Mouse (Mus musculus): Measurements from ENCODE around the gene Abi3bp.

Gene Abi3bp

DNA sequence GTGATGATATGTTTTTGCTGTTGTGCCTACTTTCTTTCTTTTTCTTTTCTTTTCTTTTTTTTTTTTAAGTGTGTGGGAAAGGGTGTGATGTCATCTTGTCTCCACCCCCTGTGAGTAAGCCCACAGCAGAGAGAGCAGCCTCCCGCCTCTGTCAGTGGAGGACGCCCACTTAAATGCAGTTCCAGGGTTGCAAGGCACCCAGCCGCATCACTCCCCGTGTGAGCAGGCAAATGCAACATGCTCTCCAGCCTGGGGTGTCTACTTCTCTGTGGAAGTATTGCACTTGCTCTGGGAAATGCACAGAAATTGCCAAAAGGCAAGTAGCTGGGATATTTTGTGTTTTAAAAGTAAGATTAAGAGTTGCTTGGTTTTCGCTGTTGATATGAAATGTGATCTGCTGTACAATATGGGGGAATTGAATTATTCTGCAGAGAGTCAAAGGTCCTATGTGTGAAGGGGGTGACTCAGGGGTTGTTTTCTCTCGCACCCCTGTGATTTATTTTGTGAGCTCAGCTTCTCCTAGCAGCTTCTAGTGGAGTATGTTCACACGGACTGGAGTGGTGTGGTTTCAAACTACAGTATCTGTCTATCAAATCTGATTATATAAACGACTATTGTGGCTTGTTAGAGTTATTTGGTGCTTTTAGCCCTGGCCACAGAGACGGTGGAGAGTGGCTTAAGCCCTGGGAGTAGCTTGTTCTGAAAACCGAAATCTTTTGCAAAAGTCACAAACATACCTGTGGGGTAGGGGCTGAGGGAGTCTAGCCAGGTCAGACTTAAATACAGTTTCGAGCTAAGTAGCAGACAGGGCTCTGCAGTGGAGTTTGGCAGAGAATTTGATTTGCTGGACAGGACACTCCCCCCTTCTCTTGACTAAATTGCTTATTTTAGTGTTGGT, at the start of gene Abi3bp:
Gene Abi3bp (plus strand): TSS at position 202 of the 898 bp plus-strand sequence.
- peak; percentile 42 to 55 for DNase-seq (ENCODE audit: low spot score in 2 of 2)

DNA sequence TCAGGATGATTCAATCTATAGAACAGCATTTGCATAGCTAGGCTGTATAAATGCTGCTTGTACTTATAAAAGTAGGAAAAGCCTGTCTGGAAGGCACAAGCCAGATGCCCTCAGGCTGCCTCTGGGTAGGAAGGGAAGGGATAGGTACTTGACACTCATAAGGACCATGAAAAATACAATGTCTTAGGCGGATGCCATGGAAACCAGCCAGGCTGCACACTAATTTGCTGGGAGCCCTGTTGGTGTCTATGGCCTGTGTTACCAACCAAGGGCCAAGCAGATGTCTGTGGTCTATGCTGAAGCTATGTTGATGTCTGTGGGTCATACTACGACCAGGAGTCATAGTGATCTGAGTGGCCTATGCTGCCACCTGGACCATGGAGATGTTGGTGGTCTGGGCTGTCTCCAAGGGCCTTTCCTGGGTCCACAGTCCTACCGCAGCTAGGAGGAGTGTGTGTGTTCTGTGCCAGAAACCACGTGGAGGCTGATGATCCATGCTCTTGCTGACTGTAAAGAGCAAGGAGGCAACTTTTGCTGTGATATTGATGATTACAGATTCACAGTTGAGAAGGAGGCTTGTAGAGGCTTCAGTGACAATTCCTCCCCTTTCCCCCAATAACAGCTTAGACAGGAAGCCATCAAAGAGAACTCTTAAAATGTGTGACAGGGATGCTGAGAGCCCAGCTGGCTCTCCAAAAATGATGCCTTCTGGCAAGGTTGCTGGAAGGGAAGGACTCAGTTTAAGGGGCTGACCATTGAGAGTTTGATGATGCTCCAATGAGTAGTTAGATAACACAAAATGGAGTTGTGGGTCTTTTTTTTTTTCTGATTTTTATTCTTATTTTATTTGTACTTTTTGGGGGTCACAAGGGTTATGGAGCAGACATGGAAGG, 42.1 kb upstream of the Abi3bp start:
- no peak for DNase-seq (ENCODE audit: low spot score in 2 of 2)

DNA sequence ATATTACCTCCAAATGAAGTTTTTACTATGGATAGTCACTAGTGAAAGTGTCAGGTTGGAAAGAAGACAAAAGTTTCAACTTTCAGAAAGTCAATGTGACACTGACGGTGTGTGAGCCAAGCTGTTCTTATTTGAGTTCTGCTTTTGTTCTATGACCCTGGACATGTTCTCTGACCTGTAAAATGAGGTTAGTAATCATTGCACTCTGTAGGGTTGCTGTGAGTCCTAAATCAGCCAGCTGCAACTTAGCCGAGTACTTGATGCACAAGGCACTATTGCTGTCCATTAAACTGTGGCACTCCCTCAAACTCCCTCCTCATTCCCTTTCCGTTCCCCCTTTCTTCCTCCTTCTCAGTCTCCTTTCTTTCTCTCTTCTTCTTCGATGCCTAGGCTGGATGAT, 37.4 kb upstream of the Abi3bp start:
- no peak for DNase-seq (ENCODE audit: low spot score in 2 of 2)

DNA sequence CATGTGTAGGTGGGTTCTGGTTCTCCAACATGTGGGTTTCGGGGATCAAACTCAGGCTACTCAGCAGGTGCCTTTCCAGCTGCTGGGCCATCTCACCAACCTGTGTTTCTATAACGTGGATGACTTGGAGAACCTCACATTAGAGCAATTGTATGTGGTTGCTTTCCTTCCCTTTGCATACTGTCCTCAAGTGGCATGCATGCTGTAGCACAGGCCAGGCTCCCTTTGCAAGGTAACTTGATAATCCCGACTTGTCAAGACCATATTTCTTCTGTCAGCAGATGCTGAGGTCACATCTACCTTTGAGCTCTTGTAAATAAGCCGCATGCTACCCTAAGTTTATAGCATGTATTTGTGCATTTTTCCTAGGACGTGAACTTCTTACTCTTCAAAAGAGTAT, 36.6 kb upstream of the Abi3bp start:
- no peak for DNase-seq (ENCODE audit: low spot score in 2 of 2)

DNA sequence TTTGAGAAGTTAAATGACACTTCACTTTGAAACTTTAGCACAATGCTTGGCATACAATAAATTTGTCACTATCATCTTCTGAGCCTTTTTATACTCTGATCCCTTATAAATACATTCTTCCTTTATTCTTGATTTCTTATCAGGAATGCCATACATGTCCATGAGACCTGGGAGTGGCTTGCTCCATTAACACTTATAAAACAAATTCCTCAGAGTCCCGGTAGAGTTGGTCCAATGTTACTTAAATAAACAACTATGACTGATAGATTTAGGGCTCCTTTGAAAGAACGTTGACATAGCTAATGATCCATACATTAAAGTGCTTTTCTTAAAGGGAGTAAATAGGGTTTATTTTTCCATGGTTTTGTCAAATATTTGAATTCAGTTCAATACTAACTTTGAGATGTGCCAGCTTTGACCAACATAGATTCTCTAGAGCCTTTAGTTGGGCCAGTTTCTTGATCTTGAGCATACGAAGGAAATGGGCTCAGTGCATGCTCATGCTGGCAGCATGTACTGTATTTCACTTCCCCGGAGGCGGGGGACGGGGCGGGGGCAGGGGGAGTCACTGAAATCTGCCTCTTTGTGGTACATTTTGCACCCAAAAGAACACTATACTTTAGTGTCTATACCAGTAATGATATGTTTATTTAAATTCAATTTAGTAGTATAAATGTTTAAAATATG, 35.9 kb upstream of the Abi3bp start:
- no peak for DNase-seq (ENCODE audit: low spot score in 2 of 2)

DNA sequence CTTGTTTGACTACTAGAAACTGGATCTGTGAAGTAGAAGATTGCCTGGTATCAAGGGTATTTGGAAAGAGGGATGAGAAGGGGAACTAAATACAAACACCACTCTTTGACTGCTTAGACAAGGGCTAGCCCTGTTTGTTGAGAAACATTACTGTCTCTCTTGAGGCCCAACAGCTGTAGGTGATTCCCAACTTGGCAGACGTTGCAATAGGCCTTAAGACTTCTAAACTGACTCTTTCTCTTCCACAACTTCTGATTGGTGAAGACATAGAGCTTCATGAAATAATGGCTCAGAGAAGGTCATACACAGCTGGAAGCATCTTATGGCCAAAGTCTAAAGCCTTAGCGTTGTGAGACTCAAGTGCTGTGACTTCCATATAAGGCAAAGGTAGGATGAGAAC, 26.2 kb upstream of the Abi3bp start:
- DNase-seq (ENCODE audit: low spot score in 2 of 2): no peak

DNA sequence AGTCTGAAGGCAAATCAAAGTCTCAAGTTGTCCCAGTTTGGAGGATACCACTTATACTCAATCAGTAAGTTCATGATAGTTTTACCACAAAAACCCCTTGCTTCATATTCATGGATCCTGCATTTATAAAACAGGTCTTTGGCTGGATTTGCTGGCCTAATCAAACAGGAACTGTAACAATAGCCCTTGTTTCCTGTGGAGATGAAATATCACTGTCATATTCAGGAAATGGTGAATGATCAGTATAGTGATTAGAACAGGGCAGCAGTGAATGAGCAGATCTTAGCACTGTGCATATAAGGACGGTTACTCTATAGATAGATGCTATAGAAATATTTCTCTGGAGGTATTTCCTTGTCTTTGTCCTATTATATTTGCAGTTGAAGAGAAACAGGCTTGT, 25.8 kb upstream of the Abi3bp start:
- no peak for DNase-seq (ENCODE audit: low spot score in 2 of 2)

DNA sequence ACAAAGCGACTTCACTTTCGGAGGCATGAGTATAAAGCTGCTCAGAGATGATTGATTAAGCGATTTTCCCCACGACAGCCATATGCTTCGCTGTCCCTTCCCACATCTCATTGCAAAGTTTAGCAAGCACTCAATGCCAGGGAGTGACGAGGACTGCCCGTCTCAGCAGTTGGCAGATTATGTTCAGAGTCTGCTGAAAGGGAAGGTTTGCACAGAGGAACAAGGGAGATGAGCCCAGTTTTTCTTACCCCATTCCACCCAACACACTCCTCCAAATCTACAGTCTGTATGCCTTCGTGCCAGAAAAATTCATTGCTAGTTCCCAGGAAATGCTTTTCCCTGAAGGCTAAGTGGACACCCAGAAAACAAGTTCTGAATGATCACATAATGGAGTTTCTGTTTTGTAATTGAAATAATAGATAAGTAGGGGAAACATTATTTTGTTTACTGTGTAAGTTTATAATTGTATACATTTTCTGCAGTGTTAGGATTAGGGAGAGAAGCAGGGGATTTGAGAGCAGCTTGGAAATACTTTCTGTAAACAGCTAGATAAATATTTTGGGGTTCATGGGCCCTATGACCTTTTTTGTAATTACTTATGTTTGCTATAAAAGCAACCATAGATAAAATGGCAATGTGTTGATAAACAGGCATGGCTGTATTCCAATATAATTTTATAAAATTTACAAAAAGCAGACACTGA, 19.5 kb upstream of the Abi3bp start:
- DNase-seq (ENCODE audit: low spot score in 2 of 2): peak; percentile 3 to 7

DNA sequence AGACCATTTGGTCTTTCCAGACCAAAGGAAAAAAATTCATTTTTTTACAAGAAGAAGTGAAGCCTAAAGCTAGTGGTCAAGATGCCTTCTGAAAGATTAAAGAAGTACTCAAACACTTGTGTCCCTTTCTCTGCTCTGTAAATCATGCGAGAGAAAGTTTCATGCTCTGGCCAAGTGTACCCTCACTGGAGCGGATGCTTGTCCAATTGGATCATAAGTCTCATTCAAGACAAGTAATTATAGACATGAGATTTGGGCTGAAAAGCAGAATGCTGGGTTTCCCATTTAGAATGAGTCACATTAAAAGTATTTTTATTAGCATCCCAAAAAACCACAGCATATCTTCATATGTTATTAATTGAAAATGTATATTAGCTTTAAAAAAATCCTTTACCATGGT, 4.5 kb upstream of the Abi3bp start:
- no peak for DNase-seq (ENCODE audit: low spot score in 2 of 2)

DNA sequence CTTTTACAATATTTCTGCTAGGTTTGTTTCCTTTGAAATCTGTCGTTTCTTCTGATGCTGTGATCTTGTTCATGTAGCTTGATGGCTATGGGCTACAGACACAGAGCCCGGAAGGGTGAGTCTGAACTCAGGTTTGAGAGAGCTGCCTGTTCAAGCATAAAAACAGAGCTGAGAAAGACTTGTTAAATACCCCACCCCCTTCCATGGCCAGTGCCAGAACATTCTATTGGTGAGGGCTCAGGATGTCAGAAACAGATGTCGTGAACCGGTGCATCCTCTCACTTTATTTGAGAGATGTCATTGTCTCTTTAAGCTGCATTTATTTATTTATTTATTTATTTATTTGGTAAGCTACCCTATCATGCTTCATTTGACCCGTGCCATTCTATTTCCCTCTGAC, 2.0 kb upstream of the Abi3bp start:
- DNase-seq (ENCODE audit: low spot score in 2 of 2): no peak

DNA sequence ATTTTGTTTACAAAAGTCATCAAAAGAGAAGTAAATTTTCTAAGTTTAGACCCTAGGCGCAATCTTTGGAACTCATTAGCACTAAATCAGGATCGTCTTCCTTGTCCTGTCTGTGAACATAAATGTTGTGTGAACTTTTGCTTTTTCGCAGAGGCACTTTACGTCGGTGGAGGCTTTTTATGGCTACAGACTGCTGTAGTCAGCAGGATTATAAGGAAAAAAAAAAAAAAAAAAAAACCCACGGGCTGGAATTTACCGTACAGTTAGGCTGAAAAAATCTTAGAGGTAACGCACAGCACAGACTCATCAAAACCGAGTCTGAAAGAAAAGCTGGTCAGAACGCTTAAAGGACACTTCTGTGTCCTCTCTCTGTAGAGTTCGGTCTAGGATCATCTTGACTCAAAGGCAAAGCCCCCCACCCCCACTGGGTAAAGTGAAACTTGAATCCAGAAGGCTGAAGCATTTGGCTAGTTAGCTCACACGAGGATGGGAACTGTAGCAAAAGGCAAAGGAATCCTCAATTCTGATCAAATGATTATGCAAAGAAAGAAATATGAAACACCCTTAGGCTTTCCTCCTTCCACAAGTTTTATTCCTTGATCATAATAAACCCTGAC, 1.0 kb downstream of the Abi3bp start:
- DNase-seq (ENCODE audit: low spot score in 2 of 2): peak; percentile 5 to 14

DNA sequence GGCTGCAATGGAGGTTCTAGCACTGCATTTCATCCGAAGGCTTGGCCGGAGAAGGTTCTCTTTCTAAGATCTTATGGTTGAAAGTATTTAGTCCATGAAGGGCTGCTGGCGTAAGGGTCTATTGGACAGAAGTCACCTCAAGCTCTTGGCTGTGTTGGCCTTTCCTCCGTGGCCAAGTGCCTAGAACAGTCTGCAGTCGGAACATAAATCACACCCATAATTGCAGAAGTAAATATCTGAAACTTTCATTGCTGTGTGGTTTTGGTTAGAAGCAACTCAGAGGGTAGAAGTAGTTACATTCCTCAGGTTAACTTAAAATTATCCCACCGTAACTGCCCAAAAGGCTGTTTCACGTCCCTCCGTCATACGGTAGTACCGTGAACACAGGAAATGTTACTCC, 5.8 kb downstream of the Abi3bp start:
- no peak for DNase-seq (ENCODE audit: low spot score in 2 of 2)

DNA sequence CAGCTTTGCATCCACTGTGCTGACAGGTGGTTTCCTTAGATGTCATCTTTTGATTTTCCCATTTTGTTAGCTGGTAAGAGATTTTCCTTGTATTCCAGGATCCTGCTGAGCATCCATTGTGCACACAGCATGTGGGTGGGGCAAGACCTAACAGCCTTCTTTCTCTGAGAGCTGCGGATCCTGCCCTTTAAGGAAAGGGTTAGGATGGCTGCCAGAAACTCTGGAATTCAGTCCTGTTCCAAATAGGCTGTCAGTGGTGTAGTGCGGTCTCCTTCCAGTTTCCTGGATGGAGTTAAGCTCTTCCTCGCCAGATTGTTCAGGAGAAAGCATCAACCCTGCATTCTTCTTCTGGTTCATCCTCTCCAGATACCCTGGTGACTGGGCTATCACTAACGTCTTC, 8.8 kb downstream of the Abi3bp start:
- DNase-seq (ENCODE audit: low spot score in 2 of 2): no peak

DNA sequence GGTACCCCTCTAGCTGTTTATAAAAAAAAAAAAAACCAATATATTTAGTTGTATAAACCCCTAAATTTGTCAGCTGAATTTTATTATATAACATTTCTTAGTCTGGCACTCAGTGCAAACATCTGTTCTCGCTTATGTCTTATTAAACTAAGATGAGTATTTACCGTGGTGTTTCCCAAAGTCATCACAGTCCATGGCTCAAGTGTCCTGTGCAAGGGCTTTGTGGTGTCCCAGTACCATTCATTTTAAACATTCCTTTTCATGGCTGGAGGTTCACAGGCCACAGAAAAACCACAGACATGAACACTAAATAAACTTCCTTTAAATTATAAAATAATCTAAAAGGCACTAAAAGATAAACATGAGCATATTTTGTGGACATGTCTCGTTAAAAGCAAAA, 13.2 kb downstream of the Abi3bp start:
- no peak for DNase-seq (ENCODE audit: low spot score in 2 of 2)

DNA sequence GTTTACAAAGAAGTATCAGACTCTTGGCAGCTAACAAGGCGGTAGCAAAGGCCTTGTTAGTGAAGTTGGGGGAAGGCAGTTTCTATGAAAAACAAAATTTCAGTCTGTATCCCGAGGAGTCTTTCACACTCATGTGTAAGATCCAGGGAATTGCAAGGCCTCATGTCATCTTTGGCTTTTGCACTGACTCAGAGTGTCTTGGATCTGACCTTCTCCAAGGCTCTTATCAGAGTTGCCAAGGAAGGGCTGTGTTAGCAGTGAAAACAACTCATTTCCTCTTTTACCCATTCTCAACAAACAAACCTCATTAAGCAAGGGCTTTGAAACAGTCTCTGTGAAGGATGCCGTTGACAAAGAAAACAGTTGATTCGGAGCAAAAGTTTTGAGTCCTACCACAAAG, 17.6 kb downstream of the Abi3bp start:
- no peak for DNase-seq (ENCODE audit: low spot score in 2 of 2)

DNA sequence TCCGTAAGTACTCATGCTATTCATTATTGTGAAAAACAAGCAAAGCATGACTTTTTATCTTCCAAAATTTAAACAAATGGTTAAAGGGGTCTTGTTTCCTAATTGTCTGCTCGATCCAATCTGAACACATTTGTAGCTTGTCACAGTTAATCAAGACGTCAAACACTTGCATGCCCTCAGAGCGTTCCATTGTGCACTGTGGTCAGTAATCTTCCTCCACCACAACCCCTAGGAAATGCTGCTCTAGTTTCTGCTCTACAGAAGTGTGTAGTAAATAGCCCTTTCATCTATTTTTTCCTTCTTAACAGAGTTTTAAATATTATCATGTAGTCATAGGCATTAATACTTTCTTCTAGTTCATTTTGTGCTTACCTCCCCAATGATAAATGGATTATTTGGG, 19.1 kb downstream of the Abi3bp start:
- DNase-seq (ENCODE audit: low spot score in 2 of 2): no peak

DNA sequence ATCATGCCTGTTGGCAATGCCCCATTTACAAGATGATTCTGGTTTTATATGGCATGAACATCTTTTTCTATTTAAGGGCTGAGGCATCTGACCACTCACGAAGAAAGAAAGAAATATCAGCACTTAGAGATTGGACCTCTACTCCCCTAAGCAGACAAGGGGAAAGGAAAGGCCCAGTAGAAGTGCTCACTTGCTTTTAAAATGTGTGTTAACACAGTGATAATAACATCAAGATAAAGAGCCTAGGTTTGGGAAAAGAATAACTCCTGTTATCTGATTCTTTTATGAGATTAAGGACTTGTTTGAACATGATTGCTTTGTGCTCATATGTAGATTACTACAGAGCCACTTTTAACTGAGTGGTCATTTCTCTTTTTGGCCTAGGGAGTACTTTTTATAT, 21.0 kb downstream of the Abi3bp start:
- no peak for DNase-seq (ENCODE audit: low spot score in 2 of 2)

DNA sequence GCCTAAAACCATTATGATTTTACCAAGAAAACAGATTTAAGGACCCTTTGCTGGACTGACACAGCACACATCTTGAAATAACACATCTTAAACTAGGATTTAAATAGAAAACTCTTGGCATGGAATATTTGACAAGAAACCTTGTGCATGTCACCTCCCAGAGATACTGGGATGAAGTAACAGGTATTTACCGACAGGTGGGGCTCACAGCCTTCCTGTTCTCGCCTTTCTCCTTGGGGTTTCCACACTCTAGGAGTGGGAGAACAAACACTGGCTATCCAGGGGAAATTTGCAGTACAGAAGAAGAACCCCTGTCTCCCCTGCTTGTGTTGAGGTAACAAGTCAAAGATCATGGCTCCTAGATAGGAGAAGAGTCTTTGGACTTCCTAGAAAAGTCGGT, 22.8 kb downstream of the Abi3bp start:
- DNase-seq (ENCODE audit: low spot score in 2 of 2): no peak

DNA sequence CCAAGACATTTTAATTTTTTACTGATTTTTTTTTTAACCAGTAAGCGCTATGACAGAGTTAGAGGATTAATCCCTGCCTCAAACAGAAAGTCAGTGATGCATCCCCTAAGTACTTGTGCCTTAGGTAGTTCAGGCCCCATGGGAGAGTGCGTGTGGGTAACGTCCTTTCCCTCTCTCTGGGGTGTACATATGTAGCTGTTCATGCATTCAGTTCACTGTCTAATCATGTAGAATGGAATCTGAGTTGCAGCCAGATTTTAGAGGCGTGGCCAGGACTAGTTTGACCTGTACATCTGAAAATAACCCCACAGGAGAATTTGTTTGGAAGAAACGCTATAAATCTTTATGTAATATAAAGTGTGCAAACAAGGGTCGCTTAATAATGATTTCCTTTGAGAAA, 23.4 kb downstream of the Abi3bp start:
- no peak for DNase-seq (ENCODE audit: low spot score in 2 of 2)

DNA sequence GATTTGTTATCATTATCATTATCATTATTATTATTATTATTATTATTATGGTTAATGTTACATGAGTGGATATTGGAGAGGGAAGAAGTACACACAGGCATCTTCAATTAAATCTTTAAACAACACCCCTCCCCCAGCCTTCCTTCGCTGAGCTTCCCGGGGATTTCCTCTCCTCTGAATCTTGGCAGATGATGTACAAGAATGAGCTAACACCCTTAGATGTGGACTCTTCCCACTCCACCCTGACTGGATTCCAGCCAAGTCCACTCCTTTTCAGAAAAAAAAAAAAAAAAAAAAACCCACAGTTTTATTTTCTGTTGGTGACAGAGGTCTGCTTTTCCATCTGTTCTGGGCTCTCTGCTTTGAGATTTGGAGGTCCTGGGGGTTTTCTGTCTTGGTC, 23.8 kb downstream of the Abi3bp start:
- DNase-seq (ENCODE audit: low spot score in 2 of 2): no peak

DNA sequence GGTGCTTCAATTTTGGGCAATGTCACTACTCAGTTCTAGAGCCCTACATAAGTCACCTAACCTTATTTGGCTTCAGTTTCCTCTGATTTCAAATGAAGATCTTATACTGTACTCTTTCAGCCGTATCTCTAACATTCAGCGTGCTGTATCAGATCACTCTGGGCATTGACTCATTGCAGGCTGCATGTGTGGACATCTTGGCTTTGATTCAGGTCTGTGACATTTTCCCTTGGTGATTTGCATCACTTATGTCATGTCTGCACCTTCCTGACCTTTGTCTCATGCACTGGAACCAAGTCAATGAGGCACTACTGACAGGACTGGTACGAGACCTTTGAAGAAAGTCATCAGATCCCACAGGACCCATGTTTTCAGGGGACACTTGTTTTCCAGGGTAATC, 24.5 kb downstream of the Abi3bp start:
- DNase-seq (ENCODE audit: low spot score in 2 of 2): no peak

Data from right cerebral cortex, adult 2 months (tissue).